Mouse (Mus musculus) ovary, postnatal 36 days (tissue): Measurements from ENCODE around the gene Zfp367.

Source experiments
- DNase-seq: peaks from one replicate; pipeline ENCODE4 v3.0.0; 2022; ENCODE audit warnings: low spot score, mixed read lengths

Zfp367 gene

GRCm38 (mm10) chr13:64090278-64090677, 62.7 kb downstream of the Zfp367 start:
- DNase-seq, result no peak

- DNase-seq, result no peak
These were observed 63.9 kb downstream of the Zfp367 start, which contains the start of gene Hsd17b3 for GRCm38 (mm10) chr13:64089130-64089529. Gene Hsd17b3, minus strand, starts transcription at chr13:64089230.

DNA sequence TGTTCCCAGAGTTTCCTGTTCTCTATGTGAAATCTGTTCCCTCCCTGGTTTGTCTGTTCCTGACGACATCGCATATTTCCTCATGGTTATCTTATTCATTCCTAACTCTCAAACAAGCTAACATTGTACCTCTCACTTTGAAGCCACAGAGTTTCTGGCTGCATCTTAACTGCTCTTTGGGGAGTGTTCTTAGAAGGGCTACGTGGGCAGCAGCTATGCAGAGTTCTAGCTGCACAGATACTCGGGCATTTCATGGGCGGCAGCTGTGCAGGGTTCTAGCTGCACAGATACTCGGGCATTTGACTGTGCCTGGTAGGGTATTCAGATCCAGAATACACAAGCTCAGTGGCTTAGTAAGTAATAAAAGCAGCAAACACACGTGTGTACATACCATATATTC, 64.9 kb downstream of the Zfp367 start:
- DNase-seq, result no peak

DNA sequence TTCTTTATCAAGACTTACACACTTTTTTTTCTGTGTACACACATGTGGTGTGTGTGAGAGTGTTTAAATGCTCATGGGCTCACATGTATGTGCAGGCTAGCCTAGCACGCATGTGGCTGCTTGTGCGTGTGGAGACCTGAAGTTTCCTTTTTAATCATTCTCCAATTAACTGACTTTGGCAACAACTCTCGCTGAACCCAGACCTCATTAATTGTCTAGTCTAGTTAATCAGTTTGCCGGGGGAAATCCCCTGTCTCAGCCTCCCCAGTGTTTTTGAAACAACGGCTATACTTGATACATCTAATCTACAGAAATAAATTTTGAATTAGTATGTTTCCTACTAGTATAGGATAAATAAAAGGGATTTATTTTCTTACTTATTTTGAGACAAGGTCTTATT, 67.0 kb downstream of the Zfp367 start:
- DNase-seq, result no peak

DNA sequence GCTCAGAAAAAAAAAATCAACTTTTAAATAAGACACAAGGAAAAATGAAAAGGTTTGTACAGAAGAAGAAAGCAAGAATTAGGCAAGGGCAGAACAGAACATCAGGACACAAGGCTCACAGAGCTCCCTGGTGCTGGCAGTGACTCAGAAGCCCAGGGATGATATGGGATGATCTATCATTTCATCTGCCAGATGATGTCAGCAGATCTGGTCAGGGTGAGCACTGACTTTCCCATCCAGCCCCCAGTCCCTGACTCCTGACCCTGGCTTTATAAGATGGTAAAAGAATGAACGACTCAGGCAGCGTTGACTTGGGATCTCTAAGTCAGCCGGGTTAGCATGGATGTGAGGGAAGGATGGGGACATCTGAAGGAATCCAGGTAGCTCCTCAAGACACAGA, 69.7 kb downstream of the Zfp367 start:
- no peak for DNase-seq
